Mouse (Mus musculus) ES-E14 (cell line): ENCODE results near the gene Itch.

Experiments used
- HCFC1 ChIP-seq: IDR thresholded peaks from 2 replicates; pipeline ENCODE4 v1.6.1; 2012; ENCODE audit warnings: low read length, inconsistent platforms, borderline replicate concordance; ENCODE audit not compliant: insufficient read depth
- MAFK ChIP-seq: IDR thresholded peaks from 2 replicates; pipeline ENCODE4 v1.6.1; 2014; ENCODE audit warnings: mild to moderate bottlenecking, low read depth, low read length, inconsistent platforms; ENCODE audit not compliant: insufficient read depth
- ZC3H11A ChIP-seq: IDR thresholded peaks from 2 replicates; pipeline ENCODE4 v1.6.1; 2012; ENCODE audit warnings: low read depth, mild to moderate bottlenecking, inconsistent platforms, low read length, borderline replicate concordance
- ZNF384 ChIP-seq: IDR thresholded peaks from 2 replicates; pipeline ENCODE4 v1.6.1; 2012; ENCODE audit warnings: low read depth, low read length, inconsistent platforms

- TF ChIP-seq ZNF384 (no peak), MAFK (no peak), HCFC1 (no peak), ZC3H11A (no peak)
Measured at GRCm38 (mm10) chr2:155272396-155273170, 139.3 kb downstream of the Itch start.
